Mouse (Mus musculus) lung, postnatal 0 days (tissue): ENCODE data around the gene Mrln.

ENCODE experiments used
- CTCF ChIP-seq: IDR thresholded peaks from 2 replicates; pipeline ENCODE4 v1.5.1; 2016; ENCODE audit warnings: antibody characterized with exemption, mild to moderate bottlenecking
- EP300 ChIP-seq: IDR thresholded peaks from 2 replicates; pipeline ENCODE4 v1.6.1; 2016; ENCODE audit warnings: antibody characterized with exemption, mild to moderate bottlenecking, control low read depth

GRCm38 (mm10) chr10:70168396-70168795 is 36.1 kb upstream of the Mrln start:
- TF ChIP-seq CTCF (no peak), EP300 (no peak)
